Mouse (Mus musculus) spleen, adult 12 weeks (tissue): Measurements from ENCODE around the gene Gm20388.
A peak's percentile ranks its signal among the peaks of the same experiment; 100 is the strongest.

Source experiments
- DNase-seq: peaks from one replicate; pipeline ENCODE4 v3.0.0; 2022; ENCODE audit warnings: low spot score

Gm20388 gene

DNA sequence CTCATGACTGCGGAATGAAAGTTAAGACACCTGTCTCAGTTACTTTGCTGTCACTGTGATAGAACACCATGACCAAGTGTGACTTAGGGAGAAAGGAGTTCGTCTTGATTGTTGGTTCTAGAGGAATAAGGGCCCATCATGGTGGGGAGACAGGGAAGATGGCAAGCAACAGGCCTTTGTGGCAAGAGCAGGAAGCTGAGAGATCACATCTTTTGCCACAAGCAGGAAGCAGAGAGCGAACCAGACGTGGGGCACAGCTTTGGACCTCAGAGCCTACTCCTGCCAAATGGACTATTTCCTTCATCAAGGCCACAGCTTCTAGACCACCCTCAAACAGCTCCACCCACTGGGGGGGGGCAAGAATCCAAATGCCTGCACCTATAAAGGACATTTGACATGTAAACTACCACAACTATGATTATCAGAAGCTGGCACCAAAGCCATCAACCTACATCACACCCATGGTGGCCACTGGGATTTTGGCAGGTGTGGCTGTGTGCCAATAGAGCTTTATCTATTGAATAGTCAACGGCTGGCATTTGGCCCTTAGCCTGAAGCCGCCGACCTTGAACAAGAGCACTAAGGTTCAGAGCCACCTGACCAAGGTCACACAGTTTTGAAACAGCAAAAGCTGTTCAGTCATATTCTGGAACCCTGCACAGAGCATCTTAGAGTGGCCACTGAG is 2854.3 kb downstream of the Gm20388 start:
- DNase-seq = no peak

DNA sequence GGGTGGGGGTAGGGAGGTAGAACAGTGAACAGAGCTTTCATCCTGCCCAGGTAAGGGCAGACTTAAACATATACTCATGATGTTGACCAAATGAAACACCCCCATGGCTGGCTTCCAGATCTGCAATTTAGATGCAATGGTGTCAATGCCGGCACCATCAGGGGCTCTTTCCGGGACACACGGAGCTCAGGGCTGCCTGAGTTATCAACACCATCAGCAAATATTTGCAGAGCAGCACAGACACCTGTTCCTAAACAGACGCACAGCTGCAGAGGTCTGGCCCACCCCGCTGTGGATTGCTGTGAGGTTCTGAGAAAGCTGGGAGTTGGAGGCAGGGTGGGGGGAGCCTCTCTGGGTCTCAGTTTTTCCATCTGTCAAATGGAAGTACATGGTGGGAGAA is 2855.5 kb downstream of the Gm20388 start:
- no peak for DNase-seq

DNA sequence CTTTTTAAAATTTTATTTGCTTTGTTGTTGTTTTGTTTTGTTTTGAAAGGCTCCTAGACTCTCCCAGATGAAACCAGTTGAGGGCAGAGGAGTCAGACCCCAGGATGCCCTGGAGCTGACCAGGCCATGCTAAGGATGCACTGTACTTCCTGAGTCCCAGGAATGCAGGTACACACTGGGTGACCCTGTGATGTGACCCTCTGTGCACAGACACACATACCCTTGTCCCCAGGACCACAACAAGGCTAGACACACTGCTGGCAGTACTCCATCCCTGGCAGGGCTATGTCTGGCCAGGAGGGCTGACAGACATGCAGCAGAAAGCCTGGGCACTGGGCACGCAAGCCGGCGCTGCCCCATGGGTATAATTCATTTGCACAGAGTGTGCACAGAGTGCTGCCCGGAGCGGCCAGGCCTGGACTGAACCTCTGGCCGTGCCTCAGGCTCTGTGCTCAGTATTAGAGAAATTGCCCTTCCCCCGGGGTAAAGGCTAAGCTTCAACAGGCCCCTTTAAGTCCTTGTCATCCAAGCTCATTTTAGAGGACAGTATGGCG is 2856.1 kb downstream of the Gm20388 start:
- DNase-seq = no peak

DNA sequence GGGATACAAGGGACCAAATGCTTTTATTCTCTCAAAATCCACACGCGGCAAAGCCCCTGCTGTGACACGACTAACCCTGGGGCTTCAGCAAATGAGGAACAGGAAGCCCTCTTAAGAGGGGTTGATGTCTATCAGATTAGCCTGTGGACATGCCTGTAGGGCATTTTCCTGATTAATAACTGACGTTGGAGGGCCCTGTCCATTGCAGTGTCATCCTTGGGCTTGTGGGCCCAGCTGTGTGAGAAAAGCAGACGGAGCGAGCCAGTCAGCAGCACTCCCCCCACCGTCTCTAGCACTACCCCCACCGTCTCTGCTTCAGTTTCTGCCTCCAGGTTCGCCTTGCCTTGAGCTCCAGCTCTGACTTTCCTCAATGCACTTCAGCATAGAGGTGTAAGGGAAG is 2856.6 kb downstream of the Gm20388 start:
- DNase-seq = no peak

DNA sequence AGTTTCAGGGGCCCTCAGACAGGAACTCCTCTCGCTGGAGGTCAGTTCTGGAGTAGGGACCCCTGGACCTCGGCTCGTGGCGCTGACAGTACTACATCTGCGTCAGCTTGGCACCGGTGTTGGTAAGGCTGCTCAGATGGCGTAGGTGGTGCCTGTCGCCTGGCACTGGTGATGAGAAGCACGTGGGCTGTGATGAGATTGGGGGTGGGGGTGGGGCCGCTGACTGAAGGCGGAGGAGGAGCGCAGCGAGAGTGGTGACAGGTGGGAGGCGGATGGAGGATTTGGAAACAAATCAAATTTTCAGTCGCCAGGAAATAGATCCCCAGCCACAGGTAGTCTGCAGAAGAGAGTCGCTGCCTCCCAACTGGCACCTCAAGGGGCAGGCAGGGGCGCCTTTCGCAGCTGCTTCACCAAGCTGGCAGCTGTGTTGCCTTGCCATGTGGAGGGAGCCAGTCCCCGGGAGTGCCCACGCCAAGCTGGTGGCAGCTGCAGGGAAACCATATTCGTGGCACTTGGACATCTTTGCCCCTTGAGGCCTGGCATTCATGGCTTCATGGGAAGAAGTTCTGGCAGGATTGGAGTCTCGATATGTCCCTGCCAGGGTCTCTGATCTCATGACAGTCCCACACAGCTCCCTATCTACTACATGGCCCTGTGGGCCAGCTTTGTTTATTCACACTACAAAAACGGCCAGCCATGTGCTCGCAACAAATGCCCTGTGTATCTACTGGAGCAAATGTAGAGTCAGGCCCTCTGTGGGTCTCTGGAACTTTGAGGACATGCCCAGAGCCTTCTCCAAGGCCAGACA is 2858.8 kb downstream of the Gm20388 start:
- no peak for DNase-seq

DNA sequence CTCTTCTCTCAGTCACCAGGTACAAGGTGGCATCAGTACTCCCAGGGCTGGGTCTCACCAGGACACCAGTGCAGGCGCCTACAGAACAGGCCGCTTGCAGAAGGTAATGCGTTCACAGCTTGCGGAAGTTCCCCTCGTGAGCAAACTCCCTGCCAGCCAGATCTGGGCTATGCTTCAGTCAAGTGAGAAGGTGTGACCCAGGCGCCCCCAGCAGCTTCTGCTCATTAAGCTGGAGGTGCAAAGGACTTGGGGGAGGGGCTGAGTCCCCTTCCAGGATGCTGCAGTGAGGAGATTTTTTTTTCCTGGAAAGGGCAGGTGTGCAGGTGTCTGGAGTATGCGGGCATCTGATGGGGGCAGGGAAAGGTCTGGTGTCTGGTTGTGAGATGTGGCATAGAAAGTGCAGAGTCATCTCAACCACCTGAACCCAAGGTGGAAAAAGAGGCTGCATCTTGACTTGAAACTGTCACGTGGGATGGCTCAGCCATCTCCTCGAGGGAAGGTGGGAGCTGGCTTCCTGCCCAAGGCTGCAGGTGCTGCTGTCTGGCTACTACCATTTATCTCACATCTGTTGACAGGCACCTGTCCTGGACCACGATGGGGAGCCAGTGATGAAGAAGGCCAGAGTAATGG is 2861.9 kb downstream of the Gm20388 start:
- no peak for DNase-seq

DNA sequence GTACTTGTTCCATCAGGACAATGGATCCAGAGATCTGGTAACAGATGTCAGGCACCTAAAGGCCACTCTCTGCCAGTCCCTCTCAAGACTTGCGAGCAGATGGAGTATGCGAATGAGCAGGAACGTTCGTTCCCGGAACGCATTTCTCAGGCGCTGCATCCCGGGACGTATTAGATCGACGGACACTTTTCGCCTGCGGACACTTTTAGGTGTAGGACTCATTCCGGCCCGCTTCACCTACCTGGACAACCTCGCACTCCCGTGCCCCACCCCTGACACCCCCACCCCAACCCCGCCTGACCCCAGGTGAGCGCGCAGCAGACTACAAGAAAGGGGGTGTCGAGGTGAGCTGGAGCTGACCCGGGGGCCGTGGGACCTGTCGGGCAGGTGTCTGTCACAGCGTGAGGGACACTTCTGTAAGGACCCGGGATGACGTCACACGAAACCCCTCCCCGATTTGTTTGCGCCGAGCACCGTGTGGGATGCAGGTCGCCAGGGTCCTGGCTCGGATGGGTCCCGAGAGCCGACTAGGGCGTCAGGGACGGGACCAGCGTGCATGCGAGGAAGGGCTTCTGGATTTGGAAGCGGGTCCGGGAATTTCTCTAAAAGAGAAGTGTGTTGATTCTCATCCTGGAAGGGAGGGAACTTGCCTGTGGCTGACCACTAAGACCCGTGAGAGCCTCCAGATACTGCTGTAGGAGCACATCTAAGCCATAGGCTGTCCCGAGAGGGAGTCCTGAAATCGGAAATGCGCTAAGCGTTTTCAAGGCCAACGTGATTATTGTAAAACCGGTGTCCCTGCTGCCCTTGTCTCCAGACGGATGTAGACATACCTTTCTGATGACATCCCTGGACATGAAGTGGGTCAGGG is 2864.9 kb downstream of the Gm20388 start, which contains the start of gene Acsf3:
Gene Acsf3, plus strand, starts transcription at position 202 of the 871 bp plus-strand sequence.
- DNase-seq = peak; percentile 34

DNA sequence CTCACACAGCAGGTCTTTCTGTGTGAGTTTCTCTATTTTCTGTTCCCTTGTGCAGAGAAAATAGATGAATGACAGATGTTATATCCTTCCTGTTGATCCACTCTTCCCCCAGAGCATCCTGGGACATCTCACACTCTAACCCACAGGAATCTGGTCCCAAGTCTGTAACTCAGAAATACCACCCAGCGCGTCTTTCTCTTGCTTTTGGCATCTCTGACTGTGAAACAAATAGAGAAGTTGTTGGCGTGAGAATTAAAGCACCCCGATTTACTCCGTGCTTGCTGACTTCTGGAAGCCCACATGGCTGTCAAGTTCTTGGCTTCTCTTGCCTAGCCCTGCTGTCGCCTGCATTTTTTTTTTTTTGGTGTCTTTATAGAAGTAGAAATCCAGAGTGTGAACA is 2867.1 kb downstream of the Gm20388 start:
- no peak for DNase-seq

DNA sequence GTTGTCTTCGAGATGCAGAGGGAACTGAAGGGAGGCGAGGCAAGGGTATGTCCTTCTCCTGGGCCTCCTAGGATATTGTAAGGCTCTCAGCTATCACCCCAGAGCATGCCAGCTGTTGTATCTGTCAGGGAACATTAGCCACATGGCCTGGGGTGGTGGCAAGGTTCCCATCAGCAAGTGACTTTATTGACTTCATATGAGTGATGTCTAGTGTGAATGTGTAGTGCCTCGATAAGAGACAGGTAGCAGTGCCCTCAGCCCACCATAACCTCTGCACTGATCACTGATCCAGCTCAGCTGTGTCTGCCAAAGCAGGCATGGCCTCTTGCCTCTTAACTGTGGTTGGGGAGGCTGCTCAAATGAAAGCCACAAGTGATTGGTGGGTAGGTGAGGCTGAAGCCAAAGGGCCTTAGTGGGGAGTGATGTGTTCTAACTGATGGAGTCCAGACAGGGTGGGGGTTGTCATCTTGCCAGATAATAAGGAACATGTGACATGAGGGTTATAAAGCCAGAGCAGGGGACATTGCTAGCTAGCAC is 2868.1 kb downstream of the Gm20388 start:
- DNase-seq = no peak

DNA sequence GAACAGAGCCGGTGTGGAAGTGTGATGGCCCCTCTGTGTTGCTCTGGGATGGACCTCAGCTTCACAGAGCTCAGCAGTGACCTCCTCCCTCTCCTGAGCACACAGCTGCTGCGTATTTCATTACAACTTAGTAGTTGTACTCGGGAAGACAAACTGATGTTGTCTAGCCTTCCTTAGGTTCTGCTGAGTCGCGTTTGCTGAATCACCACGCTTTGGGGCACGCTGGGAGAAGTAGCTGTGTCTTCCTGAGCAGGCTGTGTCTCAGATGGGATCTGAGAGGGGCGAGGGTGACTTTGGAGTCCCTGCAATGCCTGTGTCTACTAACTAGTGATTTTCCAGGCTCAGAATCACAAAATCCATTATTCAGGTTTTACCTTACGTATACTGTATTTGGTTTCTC is 2868.6 kb downstream of the Gm20388 start:
- DNase-seq = no peak

DNA sequence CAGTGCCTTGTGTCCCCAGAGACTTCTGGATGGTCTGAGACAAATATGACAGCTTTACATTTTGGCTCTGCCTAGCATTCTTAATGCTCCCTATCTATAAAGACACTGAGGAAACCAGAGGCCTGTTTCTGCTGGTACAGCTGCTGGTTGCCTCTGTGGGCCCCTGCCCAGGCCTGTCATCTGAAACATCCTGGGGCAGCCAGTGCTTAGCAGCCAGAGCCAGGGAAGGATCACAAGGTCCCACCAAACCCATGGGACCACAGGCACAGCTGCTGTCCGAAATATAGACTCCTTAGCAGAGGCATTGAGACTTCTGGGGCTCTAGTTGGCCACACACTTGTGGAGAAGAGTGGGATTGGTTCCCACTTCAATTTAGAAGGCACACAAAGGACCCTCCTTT is 2874.1 kb downstream of the Gm20388 start:
- no peak for DNase-seq

DNA sequence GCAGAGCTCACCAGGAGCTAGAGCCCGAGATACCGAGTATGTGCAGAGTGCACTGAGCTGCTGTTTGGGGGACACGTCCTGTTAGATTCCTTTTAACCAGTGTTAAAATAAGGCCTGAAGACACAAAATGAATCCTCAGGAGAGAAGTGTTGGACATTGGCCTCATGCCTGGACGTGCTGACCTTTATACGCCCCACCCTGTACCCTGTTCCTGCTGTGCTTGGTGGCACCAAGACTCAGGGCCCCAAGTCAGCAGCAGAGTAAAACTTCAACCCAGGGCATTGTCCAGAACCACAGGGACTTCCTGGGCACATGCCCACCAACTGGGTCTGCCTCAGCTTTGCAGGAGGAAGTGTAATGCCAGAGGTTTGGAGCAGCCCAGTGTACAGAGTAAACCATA is 2879.2 kb downstream of the Gm20388 start:
- no peak for DNase-seq

DNA sequence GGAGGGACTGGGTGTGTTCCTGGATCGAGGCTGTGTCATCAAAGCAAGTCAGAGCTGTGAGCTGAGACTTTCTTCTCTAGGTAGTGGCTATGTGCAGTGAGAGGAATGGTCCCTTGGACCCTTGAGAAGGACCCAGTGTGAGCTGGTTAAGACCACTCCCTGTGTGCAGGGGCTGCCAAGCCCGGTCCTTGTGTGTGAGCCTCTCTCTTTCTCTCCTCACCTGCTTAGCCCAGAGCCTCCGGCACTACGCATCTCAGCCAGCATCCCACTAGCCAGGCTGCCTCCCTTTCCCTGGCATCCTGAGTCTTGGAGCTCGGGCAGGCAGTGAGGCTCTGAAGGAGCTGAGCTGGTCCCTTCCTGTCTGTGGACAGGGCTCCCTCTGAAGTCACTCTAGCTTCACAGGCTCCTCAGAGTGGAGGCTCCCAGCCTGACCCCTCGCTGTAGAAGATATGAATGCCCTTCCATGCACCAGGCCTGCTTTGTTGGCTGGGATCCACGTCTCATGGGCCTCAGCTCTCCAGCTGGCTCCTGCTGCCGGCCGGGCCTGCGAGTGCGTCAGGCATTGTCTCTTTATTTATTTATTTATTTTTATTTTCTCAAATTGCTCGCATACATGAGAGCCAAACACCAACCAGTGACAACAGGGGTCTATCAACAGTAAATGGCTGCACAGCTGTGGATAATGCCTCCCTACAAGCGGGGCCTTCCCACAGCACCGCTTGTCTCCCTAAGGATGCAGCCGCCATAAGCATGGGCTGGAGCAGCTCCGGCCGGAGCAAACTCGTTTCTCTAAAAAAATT is 2882.9 kb downstream of the Gm20388 start:
- DNase-seq = no peak

DNA sequence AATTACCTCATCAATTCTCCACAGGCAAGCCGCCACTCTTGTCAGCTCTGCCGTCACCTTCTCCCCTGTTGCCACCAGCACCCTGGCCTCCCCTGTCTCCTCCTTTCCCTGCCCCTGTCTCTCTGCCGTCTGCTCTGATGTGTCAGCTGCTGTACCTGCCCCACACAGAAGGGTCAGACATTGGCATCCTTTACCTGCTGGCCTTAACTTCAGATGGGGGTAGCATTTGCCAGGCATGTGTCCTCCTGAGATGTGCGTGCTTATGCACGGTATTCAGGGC is 2883.5 kb downstream of the Gm20388 start:
- no peak for DNase-seq

DNA sequence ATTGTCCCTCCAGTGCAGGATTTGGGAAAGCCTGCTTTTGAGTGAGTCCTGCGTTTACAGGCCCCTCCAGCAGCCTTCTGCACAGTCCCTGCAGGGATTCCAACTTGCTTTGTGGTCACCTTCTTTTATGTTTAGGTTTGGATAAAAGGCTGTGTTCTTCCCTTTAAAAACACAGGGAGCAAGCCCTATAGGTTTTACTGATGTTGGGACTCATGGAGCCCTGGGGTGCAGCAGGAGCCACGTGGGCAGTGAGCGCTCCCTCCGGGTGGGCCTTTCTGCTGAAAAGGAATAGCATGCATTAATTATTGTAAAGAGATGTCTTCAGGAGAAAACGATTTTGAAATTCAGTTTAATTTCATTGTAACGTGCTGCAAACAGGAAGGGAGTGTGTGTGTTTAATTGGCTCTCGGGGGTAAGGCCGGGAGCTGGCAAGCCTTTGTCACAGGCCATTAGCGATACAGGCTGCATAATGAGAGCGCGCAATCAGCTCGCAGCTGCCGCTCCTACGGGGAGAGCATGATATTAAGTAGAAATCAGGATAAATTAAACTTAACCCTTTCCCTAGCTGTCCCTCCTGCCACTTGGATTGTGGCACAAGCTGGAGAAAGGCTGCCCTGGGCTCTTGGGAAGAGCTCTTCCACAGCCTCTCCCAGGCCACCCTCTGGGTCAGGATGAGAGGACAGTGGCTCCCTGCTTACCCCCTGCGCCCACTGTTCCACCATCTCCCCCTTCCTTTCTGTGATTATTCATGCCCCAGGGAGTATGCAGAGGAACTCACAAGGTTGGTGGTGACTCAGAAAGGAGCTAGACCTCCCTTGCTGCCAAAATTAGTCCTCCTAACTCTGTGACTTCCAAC is 2893.5 kb downstream of the Gm20388 start:
- no peak for DNase-seq

DNA sequence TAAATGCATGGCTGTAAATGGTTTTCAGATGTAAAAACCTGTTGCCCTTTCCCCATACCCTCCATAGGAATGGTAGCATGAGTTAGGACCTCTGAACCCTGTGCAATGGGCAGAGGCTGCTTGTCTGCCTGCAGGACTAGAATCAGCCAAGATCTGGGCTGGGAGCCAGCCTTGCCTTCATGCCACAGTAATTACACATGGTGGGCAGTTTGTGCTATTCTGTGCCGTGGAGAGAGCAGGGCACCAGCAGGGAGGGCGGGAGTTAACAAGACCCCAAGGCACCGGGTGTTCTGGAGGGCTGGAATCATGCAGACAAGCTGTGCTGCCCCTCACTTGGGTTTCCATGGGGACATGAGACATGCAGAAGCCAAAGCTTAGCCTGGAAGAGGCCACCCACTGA is 2894.7 kb downstream of the Gm20388 start:
- DNase-seq = no peak

DNA sequence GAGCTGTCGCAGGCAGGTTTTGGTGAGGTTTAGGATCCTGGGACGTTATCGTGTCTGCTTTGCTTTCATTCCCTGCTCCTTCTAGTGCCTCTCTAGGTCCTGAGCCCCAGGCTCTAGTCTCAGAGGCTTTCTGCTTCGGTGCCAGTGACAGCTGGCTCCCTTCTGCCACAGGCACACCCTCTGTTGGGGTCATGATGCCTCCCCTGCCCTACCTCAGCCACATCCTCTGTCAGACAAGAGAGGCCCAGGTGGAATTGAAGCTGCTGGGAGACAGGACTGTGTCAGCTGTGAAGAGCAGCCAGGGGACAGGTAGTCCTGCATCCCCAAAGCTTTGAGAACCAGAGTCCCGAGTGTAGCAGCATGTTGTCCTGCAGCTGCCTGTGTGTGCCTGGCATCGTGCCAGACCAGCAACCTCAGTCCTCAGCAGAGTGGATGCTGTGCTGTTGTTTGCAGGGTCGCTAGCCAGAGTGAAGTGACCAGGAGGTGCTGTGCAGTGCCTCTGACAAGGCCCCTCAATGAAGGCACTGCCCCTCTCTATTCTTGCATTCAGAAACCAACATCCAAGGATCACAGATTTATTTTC is 2896.4 kb downstream of the Gm20388 start:
- no peak for DNase-seq

DNA sequence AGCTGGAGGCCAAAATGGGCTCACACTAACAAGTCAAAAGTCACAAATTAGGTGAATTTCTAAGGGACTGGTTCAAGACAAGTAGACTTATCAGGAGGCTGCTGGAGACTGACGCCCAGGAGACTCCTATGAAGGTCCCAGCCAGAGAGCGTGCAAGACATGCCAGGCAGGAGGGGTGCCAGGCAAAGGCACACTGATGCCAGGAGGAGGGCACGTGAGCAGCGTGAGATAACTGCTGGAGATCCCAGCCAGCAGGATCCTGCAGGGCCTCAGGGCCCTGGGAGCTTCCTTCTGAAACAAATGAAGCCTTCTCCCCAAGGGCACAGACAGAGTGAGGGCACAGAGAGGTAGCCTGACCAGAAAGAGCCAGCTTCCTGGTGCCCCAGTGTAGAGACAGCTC is 2897.3 kb downstream of the Gm20388 start:
- DNase-seq = no peak

DNA sequence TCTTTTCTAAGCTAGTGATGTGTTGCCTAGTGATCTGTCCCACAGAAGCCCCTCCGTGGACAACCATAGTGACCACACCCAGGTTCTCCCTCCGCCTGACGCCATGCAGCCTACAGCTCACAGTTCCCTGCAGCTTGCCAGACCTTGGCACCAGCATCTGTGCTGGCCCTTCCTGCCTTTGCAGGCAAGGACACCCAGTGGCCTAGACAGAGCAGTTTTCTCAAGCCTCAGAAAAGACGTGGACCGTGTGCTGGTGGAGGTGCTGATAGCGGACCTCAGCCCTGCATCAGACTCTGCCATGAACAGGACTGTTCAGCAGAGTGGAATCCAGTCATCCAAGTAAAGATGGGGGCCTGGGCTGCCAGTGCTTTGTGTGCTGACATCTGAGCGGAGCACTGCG is 2899.7 kb downstream of the Gm20388 start:
- no peak for DNase-seq
